Mouse (Mus musculus): ENCODE measurements around the gene Fads6.

Fads6 gene

GRCm38 (mm10) chr11:115267958-115268357 is 29.5 kb downstream of the Fads6 start:
- in situ Hi-C loops (cut with MboI; ENCODE audit: low pct_unique_long_range_greater_than_20kb in 1 of 2, low sequenced_read_pairs in 2 of 2, unreplicated experiment in 1 of 2), result loop anchor here in 1 of 2 experiments (25.0 kb wide), 1 partner anchor 106 kb away; the partner anchor contains the start of gene Slc9a3r1

DNA sequence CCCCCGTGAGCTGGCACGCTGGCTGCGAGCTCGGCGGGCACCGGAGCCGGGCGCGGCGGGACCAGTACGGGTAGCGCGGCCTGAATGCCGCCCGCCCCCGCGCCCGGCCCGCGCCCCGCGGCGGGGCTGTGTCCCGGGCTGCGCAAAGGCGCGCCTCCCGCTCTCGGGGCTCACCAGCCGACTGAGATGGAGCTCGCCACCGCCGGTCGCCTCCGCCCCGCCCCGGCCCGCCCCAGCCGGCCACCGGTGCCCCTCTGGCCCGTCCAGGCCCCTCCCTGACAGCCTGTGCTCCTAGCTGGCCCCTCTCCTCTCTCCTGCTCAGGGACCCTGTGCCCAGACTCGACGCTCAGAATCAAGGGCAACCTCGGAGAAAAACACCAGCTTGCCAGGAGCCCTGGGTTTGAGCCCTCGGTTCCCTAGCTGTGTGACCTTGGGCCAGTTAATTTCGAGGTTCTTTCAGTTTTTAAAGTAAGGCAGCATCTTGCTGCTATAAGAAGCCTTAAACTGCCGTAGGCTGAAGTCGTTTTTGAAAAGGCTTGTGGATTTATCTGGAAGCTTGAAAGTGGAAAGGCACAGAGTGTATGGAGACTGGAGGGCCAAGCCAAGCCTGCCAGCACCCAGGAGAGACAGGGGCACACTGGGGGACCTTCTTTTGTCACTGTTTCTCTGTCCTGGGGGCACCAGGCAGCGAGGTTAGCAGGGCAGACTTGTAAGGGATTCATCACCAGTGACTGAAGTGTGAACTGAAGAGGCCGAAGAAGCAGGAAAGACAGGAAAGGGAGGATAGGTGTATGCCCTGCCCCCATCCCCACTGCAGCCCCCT is 30.2 kb downstream of the Fads6 start, which contains the start of gene Grin2c:
Grin2c (minus strand) TSS at position 183 of the 823 bp plus-strand sequence.
- in situ Hi-C loops (cut with MboI; ENCODE audit: low pct_unique_long_range_greater_than_20kb in 1 of 2, low sequenced_read_pairs in 2 of 2, unreplicated experiment in 1 of 2), result loop anchor here in 1 of 2 experiments (25.0 kb wide), 1 partner anchor 105 kb away; the partner anchor contains the start of gene Slc9a3r1

GRCm38 (mm10) chr11:115266400-115266778 is 31.1 kb downstream of the Fads6 start:
- in situ Hi-C loops (cut with MboI; ENCODE audit: low pct_unique_long_range_greater_than_20kb in 1 of 2, low sequenced_read_pairs in 2 of 2, unreplicated experiment in 1 of 2), result loop anchor here in 1 of 2 experiments (25.0 kb wide), 1 partner anchor 104 kb away; the partner anchor contains the start of gene Slc9a3r1

GRCm38 (mm10) chr11:115265771-115266399 is 31.6 kb downstream of the Fads6 start:
- in situ Hi-C loops (cut with MboI; ENCODE audit: low pct_unique_long_range_greater_than_20kb in 1 of 2, low sequenced_read_pairs in 2 of 2, unreplicated experiment in 1 of 2), result loop anchor here in 1 of 2 experiments (25.0 kb wide), 1 partner anchor 104 kb away; the partner anchor contains the start of gene Slc9a3r1

- in situ Hi-C loops (cut with MboI; ENCODE audit: low pct_unique_long_range_greater_than_20kb in 1 of 2, low sequenced_read_pairs in 2 of 2, unreplicated experiment in 1 of 2), result loop anchor here (5.0 to 25.0 kb wide), 2 partner anchors 58 to 103 kb away; partner anchors contain the start of gene Slc9a3r1 (in 1 of the 2)
Measured at GRCm38 (mm10) chr11:115264862-115265668, 32.4 kb downstream of the Fads6 start.

- in situ Hi-C loops (cut with MboI; ENCODE audit: low pct_unique_long_range_greater_than_20kb in 1 of 2, low sequenced_read_pairs in 2 of 2, unreplicated experiment in 1 of 2), result loop anchor here (5.0 to 25.0 kb wide), 2 partner anchors 57 to 102 kb away; partner anchors contain the start of gene Slc9a3r1 (in 1 of the 2)
Measured at GRCm38 (mm10) chr11:115264136-115264861, 33.2 kb downstream of the Fads6 start.

DNA sequence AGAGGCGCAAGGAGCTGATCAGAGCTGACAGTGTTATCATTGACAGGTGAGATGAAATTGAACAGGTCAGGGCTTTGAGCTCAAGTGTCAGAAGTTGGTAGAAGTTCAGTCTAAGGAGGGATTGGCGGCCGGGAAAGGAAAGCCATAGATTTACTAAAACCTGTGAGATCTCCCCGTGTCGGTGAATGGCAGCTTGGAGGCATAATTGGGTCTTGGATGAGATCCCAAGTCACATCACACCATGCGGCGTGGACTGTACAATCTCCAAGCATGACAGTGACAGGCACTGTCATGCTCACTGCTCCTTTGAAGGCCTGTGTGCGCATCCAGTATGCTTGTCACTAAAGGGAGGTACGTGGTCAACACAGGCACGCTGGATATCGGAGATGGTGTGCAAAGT is 34.5 kb downstream of the Fads6 start:
- in situ Hi-C loops (cut with MboI; ENCODE audit: low pct_unique_long_range_greater_than_20kb in 1 of 2, low sequenced_read_pairs in 2 of 2, unreplicated experiment in 1 of 2), result loop anchor here (5.0 to 25.0 kb wide), 2 partner anchors 56 to 101 kb away; partner anchors contain the start of gene Slc9a3r1 (in 1 of the 2)

- in situ Hi-C loops (cut with MboI; ENCODE audit: low pct_unique_long_range_greater_than_20kb in 1 of 2, low sequenced_read_pairs in 2 of 2, unreplicated experiment in 1 of 2), result loop anchor here in 1 of 2 experiments (25.0 kb wide), 1 partner anchor 97 kb away; the partner anchor contains the start of gene Slc9a3r1
Measured at GRCm38 (mm10) chr11:115259134-115259533, 38.3 kb downstream of the Fads6 start.

- in situ Hi-C loops (cut with MboI; ENCODE audit: low pct_unique_long_range_greater_than_20kb in 1 of 2, low sequenced_read_pairs in 2 of 2, unreplicated experiment in 1 of 2), result loop anchor here in 1 of 2 experiments (25.0 kb wide), 1 partner anchor 96 kb away; the partner anchor contains the start of gene Slc9a3r1
Measured at GRCm38 (mm10) chr11:115257775-115258510, 39.5 kb downstream of the Fads6 start.

DNA sequence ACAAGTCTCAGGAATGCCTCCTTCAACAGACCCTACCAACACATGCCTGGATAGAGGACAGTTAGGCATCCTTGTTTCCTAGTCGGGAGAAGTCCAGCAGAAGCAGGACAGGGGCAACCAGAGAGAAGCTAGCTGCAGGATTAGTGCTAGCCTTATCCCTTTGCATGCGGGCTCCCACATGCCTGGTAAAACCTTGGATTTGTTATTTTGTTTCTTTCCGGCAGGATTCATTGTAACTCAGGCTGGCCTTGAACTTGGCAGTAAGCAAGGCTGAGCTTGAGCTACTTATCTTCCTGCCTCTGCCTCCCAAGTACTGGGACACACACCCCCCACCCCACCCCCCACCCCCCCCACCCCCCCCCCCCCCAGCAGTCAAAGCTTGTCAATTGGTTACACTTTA is 46.2 kb downstream of the Fads6 start:
- in situ Hi-C loops (cut with MboI; ENCODE audit: low pct_unique_long_range_greater_than_20kb in 1 of 2, low sequenced_read_pairs in 2 of 2, unreplicated experiment in 1 of 2), result loop anchor here in 1 of 2 experiments (25.0 kb wide), 1 partner anchor 89 kb away; the partner anchor contains the start of gene Slc9a3r1

GRCm38 (mm10) chr11:115250405-115251090 is 46.9 kb downstream of the Fads6 start:
- in situ Hi-C loops (cut with MboI; ENCODE audit: low pct_unique_long_range_greater_than_20kb in 1 of 2, low sequenced_read_pairs in 2 of 2, unreplicated experiment in 1 of 2), result loop anchor here in 1 of 2 experiments (25.0 kb wide), 1 partner anchor 88 kb away; the partner anchor contains the start of gene Slc9a3r1

GRCm38 (mm10) chr11:115249721-115250404 is 47.6 kb downstream of the Fads6 start:
- in situ Hi-C loops (cut with MboI; ENCODE audit: low pct_unique_long_range_greater_than_20kb in 1 of 2, low sequenced_read_pairs in 2 of 2, unreplicated experiment in 1 of 2), result loop anchor here in 1 of 2 experiments (25.0 kb wide), 1 partner anchor 88 kb away; the partner anchor contains the start of gene Slc9a3r1

GRCm38 (mm10) chr11:115247945-115248344 is 49.5 kb downstream of the Fads6 start:
- in situ Hi-C loops (cut with MboI; ENCODE audit: low pct_unique_long_range_greater_than_20kb in 1 of 2, low sequenced_read_pairs in 2 of 2, unreplicated experiment in 1 of 2), result no loop called here

GRCm38 (mm10) chr11:115247240-115247639 is 50.2 kb downstream of the Fads6 start:
- in situ Hi-C loops (cut with MboI; ENCODE audit: low pct_unique_long_range_greater_than_20kb in 1 of 2, low sequenced_read_pairs in 2 of 2, unreplicated experiment in 1 of 2), result no loop called here

- in situ Hi-C loops (cut with MboI; ENCODE audit: low pct_unique_long_range_greater_than_20kb in 1 of 2, low sequenced_read_pairs in 2 of 2, unreplicated experiment in 1 of 2), result no loop called here
Measured at GRCm38 (mm10) chr11:115246386-115246785, 51.1 kb downstream of the Fads6 start.

Measured in mouse embryonic stem cell (cell line).